Mouse (Mus musculus) adrenal gland, postnatal 25 days (tissue): ENCODE measurements around the gene Rnf121. TPM values are rescaled to one million over a fixed set of nuclear protein-coding genes. Genes with fewer than 3 reads are reported as not detected.
"Not testable (repeated sequence)": the region's sequence is repeated elsewhere in the genome, so short reads cannot be mapped to it uniquely, and the experiment has no call there.

Experiments used
- DNase-seq: peaks from one replicate; pipeline ENCODE4 v3.0.0; 2021; ENCODE audit warnings: mixed read lengths
- total RNA-seq: library from RNA; stranded (reverse); gene quantifications from 2 replicates; pipeline ENCODE4 v1.2.3, GENCODE M21; 2021

Gene Rnf121
- total RNA-seq, 1 experiment from 2014 or later, result 34.7 TPM

GRCm38 (mm10) chr7:102064655-102065045 is 619 bp downstream of the Rnf121 start:
- DNase-seq, result no peak

GRCm38 (mm10) chr7:102063891-102064290 is 1.4 kb downstream of the Rnf121 start:
- DNase-seq, result no peak

GRCm38 (mm10) chr7:102062203-102062602 is 3.1 kb downstream of the Rnf121 start:
- no peak for DNase-seq

GRCm38 (mm10) chr7:102061353-102061752 is 3.9 kb downstream of the Rnf121 start:
- DNase-seq, result no peak

GRCm38 (mm10) chr7:102048524-102048923 is 16.7 kb downstream of the Rnf121 start:
- DNase-seq, result not testable (repeated sequence)

- DNase-seq, result no peak
Observed at GRCm38 (mm10) chr7:102042314-102042713, 23.0 kb downstream of the Rnf121 start.

GRCm38 (mm10) chr7:102037318-102037717 is 28.0 kb downstream of the Rnf121 start:
- DNase-seq, result no peak

GRCm38 (mm10) chr7:102035534-102035933 is 29.7 kb downstream of the Rnf121 start:
- no peak for DNase-seq

- DNase-seq, result no peak
Observed at GRCm38 (mm10) chr7:102034904-102035303, 30.4 kb downstream of the Rnf121 start.

- DNase-seq, result no peak
Observed at GRCm38 (mm10) chr7:102025187-102026119, 39.8 kb downstream of the Rnf121 start.

GRCm38 (mm10) chr7:102023821-102024220 is 41.4 kb downstream of the Rnf121 start:
- no peak for DNase-seq

- not testable (repeated sequence) for DNase-seq
Observed at GRCm38 (mm10) chr7:102020934-102021333, 44.3 kb downstream of the Rnf121 start.

GRCm38 (mm10) chr7:102019362-102019761 is 45.9 kb downstream of the Rnf121 start:
- DNase-seq, result no peak

- DNase-seq, result no peak
Observed at GRCm38 (mm10) chr7:102018590-102018989, 46.7 kb downstream of the Rnf121 start, which contains the start of gene Il18bp. Gene Il18bp (minus strand): TSS chr7:102018690.

GRCm38 (mm10) chr7:102018034-102018433 is 47.2 kb downstream of the Rnf121 start:
- no peak for DNase-seq

- no peak for DNase-seq
Observed at GRCm38 (mm10) chr7:102017452-102017851, 47.8 kb downstream of the Rnf121 start.

- no peak for DNase-seq
Observed at GRCm38 (mm10) chr7:102016936-102017335, 48.3 kb downstream of the Rnf121 start.

GRCm38 (mm10) chr7:102014995-102015394 is 50.3 kb downstream of the Rnf121 start:
- no peak for DNase-seq

- DNase-seq, result no peak
Observed at GRCm38 (mm10) chr7:102013416-102013815, 51.9 kb downstream of the Rnf121 start.

GRCm38 (mm10) chr7:102011855-102012254 is 53.4 kb downstream of the Rnf121 start:
- no peak for DNase-seq

GRCm38 (mm10) chr7:102006520-102006919 is 58.7 kb downstream of the Rnf121 start:
- no peak for DNase-seq

- DNase-seq, result no peak
Observed at GRCm38 (mm10) chr7:102000921-102001630, 64.2 kb downstream of the Rnf121 start.

GRCm38 (mm10) chr7:102000296-102000695 is 65.0 kb downstream of the Rnf121 start:
- DNase-seq, result no peak
